Mouse (Mus musculus) limb, embryonic 15.5 days (tissue): ENCODE measurements around the gene Dnmt1. TPM values are rescaled to one million over a fixed set of nuclear protein-coding genes. Genes with fewer than 3 reads are reported as not detected.
A peak's percentile ranks its signal among the peaks of the same experiment; 100 is the strongest.

Experiments
- ATAC-seq: fragments of 200-750 bp; cut with Nextera tagmentation; 2 replicates; pipeline ENCODE4 v1.8.0; 2017; ENCODE audit warnings: low read depth, moderate TSS enrichment; ENCODE audit not compliant: insufficient number of reproducible peaks, low FRiP score, low TSS enrichment
- H3K27ac ChIP-seq: fragments of 300-500 bp; sonication (generic); 2 replicates; pipeline ENCODE4 v1.5.1; 2015; ENCODE audit warnings: moderate library complexity, mild to moderate bottlenecking, inconsistent platforms
- H3K27me3 ChIP-seq: fragments of 300-500 bp; sonication (generic); 2 replicates; pipeline ENCODE4 v1.6.1; 2015; ENCODE audit warnings: inconsistent platforms
- H3K36me3 ChIP-seq: fragments of 300-500 bp; sonication (generic); 2 replicates; pipeline ENCODE4 v1.6.1; 2015; ENCODE audit warnings: inconsistent platforms
- H3K4me1 ChIP-seq: fragments of 300-500 bp; sonication (generic); 2 replicates; pipeline ENCODE4 v1.6.1; 2015; ENCODE audit warnings: inconsistent platforms
- H3K4me2 ChIP-seq: fragments of 300-500 bp; sonication (generic); 2 replicates; pipeline ENCODE4 v1.6.1; 2015; ENCODE audit warnings: mild to moderate bottlenecking, inconsistent platforms
- H3K4me3 ChIP-seq: fragments of 300-500 bp; sonication (generic); 2 replicates; pipeline ENCODE4 v1.5.1; 2015; ENCODE audit warnings: mild to moderate bottlenecking, inconsistent platforms
- H3K9ac ChIP-seq: fragments of 300-500 bp; sonication (generic); 2 replicates; pipeline ENCODE4 v1.6.1; 2015; ENCODE audit warnings: inconsistent platforms
- H3K9me3 ChIP-seq: fragments of 300-500 bp; sonication (generic); 2 replicates; pipeline ENCODE4 v1.6.1; 2016; ENCODE audit warnings: inconsistent platforms
- WGBS: fragments of 180-500 bp; shearing (Covaris S2); methylation state at CpG from one replicate; pipeline ENCODE4 v1.1.7; 2015; 5-methylcytosine and 5-hydroxymethylcytosine counted together
- polyA plus RNA-seq: library from polyadenylated mRNA; unstranded; fragments of >200 nt; fragmentation: Nextera tagmentation; extraction: Ambion mirVana; gene quantifications from 2 replicates; pipeline ENCODE4 v1.2.1, GENCODE M21; 2015

Gene Dnmt1
- polyA plus RNA-seq, 1 experiment from 2014 or later = 82.3 TPM

DNA sequence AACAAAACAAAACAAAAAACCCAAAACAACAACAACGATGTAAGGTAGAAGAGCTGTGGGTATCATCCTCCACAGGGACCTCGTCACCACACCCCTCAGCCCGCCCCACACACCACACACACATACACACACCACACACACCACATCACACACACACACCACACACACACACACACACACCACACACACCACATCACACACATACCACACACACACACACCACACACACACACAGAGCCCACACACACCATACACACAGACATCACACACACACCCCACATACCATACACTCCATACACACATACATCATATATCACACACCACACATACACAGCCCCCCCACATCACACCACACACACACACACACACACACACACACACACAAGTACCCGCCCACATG, 31.9 kb upstream of the Dnmt1 start:
- 100% methylated on average over 4 of the region's 4 CpGs for WGBS
- Histone ChIP-seq H3K27ac (0 out of 2 replicates have a peak overlapping the region, but pooled peaks have one; percentile 84), H3K9me3 (no peaks in the 10 kb centered on the region), H3K9ac (no peak overlapping the region), H3K4me1 (peaks cover 40% of the 10 kb centered on the region), H3K4me2 (no peak overlapping the region), H3K4me3 (no peak overlapping the region), H3K27me3 (no peaks in the 10 kb centered on the region), H3K36me3 (no peaks in the 10 kb centered on the region)
- ATAC-seq = no peak

DNA sequence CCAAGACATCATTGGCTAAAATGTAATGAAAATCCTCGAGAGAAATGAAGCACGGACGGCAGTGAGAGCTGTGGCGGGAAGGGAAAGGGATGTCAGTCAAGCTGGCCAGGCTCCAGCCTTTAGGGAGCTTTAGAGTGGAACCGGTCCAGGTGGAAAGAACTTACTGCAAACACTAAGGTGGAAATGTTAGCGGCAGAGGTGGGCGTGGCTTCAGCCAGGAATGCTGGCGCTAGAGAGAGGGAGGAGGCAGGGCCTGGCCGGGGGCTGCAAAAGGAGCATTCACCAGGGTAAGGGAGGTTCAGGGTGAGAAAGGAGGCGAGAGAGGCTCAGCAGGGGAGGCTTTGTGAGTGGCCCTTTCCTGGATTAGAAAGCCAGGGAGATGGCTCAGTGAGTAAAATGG, 31.2 kb upstream of the Dnmt1 start:
- WGBS = 5% methylated on average over 10 of the region's 10 CpGs
- ATAC-seq = peak; percentile 33; the same call in 1 of the 2 replicates
- no peaks in the 10 kb centered on the region for H3K27me3 ChIP-seq
- peak overlapping the region; percentile 84 for H3K27ac ChIP-seq
- no peak overlapping the region for H3K4me3 ChIP-seq
- H3K9me3 ChIP-seq = no peaks in the 10 kb centered on the region
- H3K9ac ChIP-seq = no peak overlapping the region
- H3K4me2 ChIP-seq = peak overlapping the region; percentile 31
- H3K4me1 ChIP-seq = peaks cover 45% of the 10 kb centered on the region
- no peaks in the 10 kb centered on the region for H3K36me3 ChIP-seq

DNA sequence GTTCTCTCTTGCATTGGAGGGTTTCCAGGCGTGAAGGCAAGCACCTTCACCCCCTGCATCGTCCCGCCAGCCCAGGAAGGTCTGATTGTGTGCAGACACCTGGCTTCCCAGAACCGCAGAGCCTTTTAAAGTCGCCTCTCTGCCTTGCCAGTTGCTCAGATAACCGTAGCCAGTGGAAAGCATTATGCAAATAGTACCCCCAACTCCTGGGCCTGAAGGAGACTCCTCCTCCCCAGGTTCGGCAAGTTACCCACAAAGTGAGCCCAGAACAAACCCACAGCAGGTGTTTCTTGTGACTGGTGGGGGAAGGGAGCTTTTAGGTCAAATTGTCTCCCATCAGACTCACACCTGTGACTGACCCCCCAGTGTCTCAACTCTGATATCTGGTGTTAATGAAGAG, 28.3 kb upstream of the Dnmt1 start:
- Histone ChIP-seq H3K9me3 (no peaks in the 10 kb centered on the region), H3K27me3 (no peaks in the 10 kb centered on the region), H3K9ac (no peak overlapping the region), H3K36me3 (no peaks in the 10 kb centered on the region), H3K4me1 (peaks cover 45% of the 10 kb centered on the region), H3K4me3 (no peak overlapping the region), H3K4me2 (no peak overlapping the region), H3K27ac (peak overlapping the region; percentile 85)
- no peak for ATAC-seq
- 28% methylated on average over 7 of the region's 7 CpGs for WGBS

DNA sequence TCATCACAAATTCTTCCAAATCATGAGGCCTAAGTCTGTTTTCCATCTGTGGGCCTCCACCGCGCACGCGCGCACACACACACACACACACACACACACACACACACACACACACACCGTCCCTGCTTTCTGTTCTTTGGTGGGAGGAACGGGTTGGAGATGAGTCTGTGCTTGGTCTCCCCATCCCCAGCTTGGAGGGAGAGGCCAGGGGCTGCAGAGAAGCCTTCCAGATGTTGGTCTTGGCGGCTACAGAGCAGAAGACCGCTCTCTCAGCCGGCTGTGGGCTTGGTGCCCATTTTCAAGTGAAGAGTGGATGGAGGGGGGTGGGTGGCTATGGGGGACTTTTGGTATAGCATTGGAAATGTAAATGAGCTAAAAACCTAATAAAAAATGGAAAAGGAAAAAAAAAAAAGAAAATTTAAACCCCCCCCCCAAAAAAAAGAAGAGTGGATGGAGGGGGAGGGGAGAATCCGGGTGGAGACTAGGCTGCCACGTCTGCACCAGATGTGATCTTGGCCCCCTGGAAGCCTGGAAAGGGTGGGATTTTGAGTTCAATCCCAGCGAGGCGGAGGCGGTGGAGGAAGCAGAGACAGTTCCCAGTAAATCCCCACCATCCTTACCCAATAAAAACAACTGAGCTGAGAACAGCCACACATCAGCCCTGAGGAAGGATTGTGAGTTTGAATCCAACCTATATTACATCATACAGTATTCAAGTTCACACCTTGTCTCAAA, 27.4 kb upstream of the Dnmt1 start:
- ATAC-seq = peak; percentile 89
- 25% methylated on average over 15 of the region's 15 CpGs for WGBS
- Histone ChIP-seq H3K4me2 (no peak overlapping the region), H3K4me3 (no peak overlapping the region), H3K9ac (no peak overlapping the region), H3K27me3 (no peaks in the 10 kb centered on the region), H3K36me3 (no peaks in the 10 kb centered on the region), H3K27ac (peak overlapping the region; percentile 85), H3K9me3 (no peaks in the 10 kb centered on the region), H3K4me1 (peaks cover 44% of the 10 kb centered on the region)

DNA sequence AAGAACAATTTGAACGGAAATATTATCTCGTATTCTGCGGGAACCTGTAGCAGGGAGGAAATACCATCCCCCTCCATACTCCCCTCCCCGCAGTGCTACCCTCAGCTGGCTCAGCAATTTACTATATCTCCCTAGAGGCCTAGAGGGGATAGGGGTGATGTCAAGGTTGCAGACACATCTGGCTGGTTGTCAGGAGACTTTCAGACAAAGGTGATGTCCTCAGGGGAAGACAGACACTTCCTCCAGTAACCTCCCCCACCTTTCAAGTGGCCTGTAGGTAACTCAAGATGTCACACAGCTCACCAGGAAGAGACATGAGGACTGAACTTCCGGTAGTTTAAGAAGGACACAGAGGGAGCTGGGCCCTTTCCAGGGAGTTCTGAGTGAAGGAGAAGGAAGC, 23.5 kb upstream of the Dnmt1 start:
- WGBS = 33% methylated on average over 5 of the region's 5 CpGs
- ATAC-seq = no peak
- Histone ChIP-seq H3K27ac (no peak overlapping the region), H3K4me1 (peaks cover 41% of the 10 kb centered on the region), H3K4me3 (no peak overlapping the region), H3K4me2 (no peak overlapping the region), H3K9me3 (no peaks in the 10 kb centered on the region), H3K9ac (no peak overlapping the region), H3K36me3 (no peaks in the 10 kb centered on the region), H3K27me3 (no peaks in the 10 kb centered on the region)

DNA sequence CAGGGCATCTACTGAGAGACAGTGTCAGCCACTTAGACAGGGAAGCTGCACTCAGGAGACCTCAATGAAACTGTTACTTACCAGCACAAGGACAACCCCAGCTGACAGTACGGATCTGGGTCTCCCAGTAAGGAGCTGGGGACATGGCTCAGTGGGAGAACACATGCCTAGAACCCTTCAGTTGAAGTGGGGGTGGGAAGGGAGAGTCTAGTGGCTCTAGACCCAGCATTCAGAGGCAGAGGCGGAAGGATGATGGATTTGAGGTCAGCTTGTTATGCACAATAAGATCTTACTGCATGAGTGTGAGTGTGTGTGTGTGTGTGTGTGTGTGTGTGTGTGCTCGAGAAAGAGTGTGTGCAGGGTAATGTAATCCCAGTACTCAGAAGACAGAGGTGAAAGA, 22.5 kb upstream of the Dnmt1 start:
- Histone ChIP-seq H3K4me1 (peaks cover 34% of the 10 kb centered on the region), H3K9ac (no peak overlapping the region), H3K4me2 (no peak overlapping the region), H3K27me3 (no peaks in the 10 kb centered on the region), H3K27ac (no peak overlapping the region), H3K4me3 (no peak overlapping the region), H3K9me3 (no peaks in the 10 kb centered on the region), H3K36me3 (no peaks in the 10 kb centered on the region)
- ATAC-seq = no peak
- 65% methylated on average over 3 of the region's 3 CpGs for WGBS

DNA sequence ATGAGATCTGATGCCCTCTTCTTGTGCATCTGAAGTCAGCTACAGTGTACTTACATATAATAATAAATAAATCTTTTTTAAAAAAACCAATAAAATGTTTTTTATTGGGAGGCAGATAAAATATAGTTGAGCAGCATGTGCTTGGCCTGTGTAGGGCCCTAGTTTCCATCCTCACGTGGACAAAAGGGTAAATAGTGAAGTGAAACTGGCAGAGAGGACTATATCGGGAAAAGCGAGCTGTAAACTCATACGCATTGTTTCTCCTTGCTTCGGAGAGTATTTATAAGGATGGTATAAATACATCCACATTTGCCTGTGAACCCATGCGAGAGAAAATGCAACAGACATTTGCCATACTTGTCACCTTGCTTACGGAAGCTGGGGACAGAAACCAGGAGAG, 20.1 kb upstream of the Dnmt1 start:
- Histone ChIP-seq H3K9me3 (no peaks in the 10 kb centered on the region), H3K9ac (no peak overlapping the region), H3K4me3 (no peak overlapping the region), H3K27me3 (no peaks in the 10 kb centered on the region), H3K27ac (no peak overlapping the region), H3K4me1 (peaks cover 34% of the 10 kb centered on the region), H3K36me3 (no peaks in the 10 kb centered on the region), H3K4me2 (no peak overlapping the region)
- no peak for ATAC-seq
- 83% methylated on average over 7 of the region's 7 CpGs for WGBS

DNA sequence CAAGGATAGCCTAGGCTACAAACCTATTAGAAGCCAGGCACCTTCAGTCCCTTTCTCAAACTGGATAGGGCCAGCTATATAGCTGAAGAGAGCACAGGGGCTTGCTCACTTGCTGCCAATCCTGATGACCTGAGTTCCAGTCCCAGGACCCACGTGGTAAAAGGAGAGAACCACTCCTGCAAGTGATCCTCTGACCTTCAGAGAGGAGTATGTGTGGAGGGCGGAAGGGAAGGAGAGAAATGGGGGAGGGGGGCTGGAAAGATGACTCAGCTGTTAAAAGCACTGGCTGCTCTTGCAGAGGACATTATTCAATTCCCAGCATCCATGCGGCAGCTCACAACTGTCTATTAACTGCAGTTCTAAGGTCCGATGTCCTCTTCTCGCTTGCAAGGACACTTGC, 19.5 kb upstream of the Dnmt1 start:
- Histone ChIP-seq H3K36me3 (no peaks in the 10 kb centered on the region), H3K27ac (peak overlapping the region; percentile 63), H3K27me3 (no peaks in the 10 kb centered on the region), H3K9me3 (no peaks in the 10 kb centered on the region), H3K4me2 (no peak overlapping the region), H3K9ac (no peak overlapping the region), H3K4me1 (peaks cover 39% of the 10 kb centered on the region), H3K4me3 (no peak overlapping the region)
- ATAC-seq = no peak
- WGBS = 59% methylated on average over 5 of the region's 5 CpGs

DNA sequence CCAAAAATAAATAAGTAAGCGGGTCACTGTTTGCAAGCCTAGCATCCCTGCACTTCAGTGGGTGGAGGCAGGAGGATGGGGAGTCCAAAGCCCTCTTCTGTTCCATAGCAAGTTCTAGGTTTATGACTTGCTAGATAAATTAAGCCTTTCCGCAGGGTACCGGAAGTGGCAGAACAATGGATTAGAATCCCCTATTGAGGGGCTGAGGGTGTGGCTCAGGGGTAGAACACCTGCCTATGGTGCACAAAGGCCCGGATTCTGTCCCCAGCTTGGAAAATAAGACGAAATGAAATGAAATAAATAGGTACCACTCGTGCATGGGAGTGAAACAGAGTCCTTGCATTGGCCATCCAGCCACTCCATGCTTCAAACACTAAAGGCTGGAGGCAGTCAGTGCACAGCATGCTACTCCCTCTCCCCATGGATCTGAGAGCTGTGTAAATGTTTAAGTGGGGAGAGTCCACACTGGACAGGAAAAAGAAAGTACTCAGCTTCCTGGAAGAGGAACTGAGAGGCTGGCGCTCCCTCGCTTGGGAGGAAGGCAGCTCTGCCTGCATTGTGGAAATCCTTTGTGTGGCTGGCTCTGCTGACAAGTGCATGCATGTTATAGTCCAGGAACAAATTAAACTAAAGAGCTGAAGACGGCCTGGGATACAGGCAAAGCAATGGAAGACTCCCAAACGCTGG, 18.9 kb upstream of the Dnmt1 start:
- H3K27ac ChIP-seq = peak overlapping the region; percentile 63
- 51% methylated on average over 10 of the region's 10 CpGs for WGBS
- no peak overlapping the region for H3K4me3 ChIP-seq
- H3K36me3 ChIP-seq = no peaks in the 10 kb centered on the region
- H3K4me1 ChIP-seq = peaks cover 43% of the 10 kb centered on the region
- H3K4me2 ChIP-seq = no peak overlapping the region
- no peaks in the 10 kb centered on the region for H3K9me3 ChIP-seq
- H3K27me3 ChIP-seq = no peaks in the 10 kb centered on the region
- H3K9ac ChIP-seq = no peak overlapping the region
- no peak for ATAC-seq

DNA sequence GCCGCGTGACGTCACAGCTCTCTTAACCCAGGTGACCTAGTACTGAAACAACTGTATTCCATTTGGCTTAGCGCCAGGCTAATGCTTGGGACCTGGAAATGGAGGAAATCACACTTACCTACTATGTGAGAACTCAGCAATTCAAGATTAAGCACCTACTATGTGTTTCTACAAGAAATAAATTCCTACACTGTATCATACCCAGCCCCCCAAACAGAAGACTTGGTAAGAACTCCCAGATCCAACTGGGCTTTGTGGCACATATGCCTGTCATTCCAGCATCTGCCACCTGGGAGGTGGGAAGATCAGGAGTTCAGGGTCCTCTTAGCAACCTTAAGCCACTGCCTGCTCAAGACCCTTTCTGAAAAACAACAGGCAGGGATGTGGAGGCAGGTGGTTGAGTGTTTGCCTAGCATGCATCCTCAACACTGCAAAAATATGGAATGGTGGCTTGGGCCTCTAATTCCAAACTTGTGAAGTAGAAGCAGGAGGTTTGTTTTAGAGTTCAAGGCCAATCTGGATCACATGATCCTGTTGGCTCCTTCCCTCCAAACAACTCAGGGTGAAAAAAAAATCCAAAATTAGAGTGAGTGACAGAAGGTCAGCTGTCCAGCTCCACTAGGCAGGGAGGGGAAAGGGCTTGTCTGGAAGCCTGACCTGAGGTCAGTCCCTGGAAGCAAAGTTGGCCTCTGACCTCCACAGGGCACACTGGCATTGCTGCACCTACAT, 17.4 kb upstream of the Dnmt1 start:
- no peak for ATAC-seq
- no peaks in the 10 kb centered on the region for H3K9me3 ChIP-seq
- WGBS = 3% methylated on average over 4 of the region's 4 CpGs
- H3K36me3 ChIP-seq = no peaks in the 10 kb centered on the region
- peak overlapping the region; percentile 99 for H3K27ac ChIP-seq
- peak overlapping the region; percentile 83 for H3K4me2 ChIP-seq
- peak overlapping the region; percentile 98; the same call in 1 of the 2 replicates for H3K9ac ChIP-seq
- peak overlapping the region; percentile 92 for H3K4me3 ChIP-seq
- no peaks in the 10 kb centered on the region for H3K27me3 ChIP-seq
- peaks cover 50% of the 10 kb centered on the region for H3K4me1 ChIP-seq

DNA sequence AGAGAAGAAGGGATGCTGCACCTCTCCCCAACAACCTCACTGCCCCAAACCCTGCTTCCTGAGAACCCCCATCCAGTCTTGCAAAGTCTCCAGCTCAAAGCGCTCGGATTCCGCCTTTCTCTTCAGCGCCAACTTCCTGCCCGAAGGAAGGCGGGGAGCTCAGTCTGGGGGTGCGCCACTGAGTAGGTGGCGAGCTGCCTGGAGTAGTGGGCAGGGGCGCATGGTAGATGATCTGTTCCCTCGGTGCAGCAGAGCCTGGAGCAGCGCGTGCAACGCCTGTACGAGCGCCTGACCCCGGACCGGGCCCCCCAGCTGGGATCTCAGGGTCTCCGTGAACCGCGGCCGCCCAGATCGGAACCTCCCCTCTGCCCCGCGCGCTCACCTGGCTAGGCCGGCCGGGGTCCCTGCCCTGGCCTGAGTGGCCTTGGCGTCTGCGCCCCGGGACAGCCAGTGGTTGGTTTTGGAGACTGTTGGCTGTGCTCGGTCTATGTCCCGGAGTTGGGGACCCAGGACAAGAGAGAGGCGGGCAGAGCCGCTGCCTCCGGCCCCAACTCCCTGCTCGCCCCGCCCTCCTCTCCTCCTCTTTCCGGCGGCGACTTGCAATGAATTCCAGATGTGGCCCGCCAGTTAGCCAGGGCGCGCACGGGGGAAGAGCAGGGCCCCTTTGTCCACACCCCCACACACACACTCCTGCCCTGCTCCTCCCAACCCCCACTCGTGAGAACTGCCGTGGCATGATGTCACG, 16.7 kb upstream of the Dnmt1 start, which contains the start of gene S1pr2:
Gene S1pr2 (minus strand): TSS at position 566 of the 745 bp plus-strand sequence.
- Histone ChIP-seq H3K4me2 (peak within 1 kb of the TSS; percentile 83), H3K9me3 (no peaks in the 10 kb centered on the region), H3K27ac (peak within 1 kb of the TSS; percentile 99), H3K4me1 (peaks cover 57% of the 10 kb centered on the region), H3K36me3 (no peaks in the 10 kb centered on the region), H3K27me3 (no peaks in the 10 kb centered on the region), H3K4me3 (peak within 1 kb of the TSS; percentile 92), H3K9ac (peak within 1 kb of the TSS; percentile 98)
- under 1% methylated on average over 46 of the region's 47 CpGs for WGBS
- peak; percentile 71 for ATAC-seq
